Mouse (Mus musculus) liver, embryonic 14.5 days (tissue): ENCODE measurements around the gene Rhbdl1.

Source experiments
- CTCF ChIP-seq: IDR thresholded peaks from 2 replicates; pipeline ENCODE4 v1.5.1; 2016; ENCODE audit warnings: antibody characterized with exemption, low read depth, control low read depth
- EP300 ChIP-seq: IDR thresholded peaks from 2 replicates; pipeline ENCODE4 v1.6.1; 2016; ENCODE audit warnings: antibody characterized with exemption, low read depth

GRCm38 (mm10) chr17:25868601-25869191 is 31.6 kb upstream of the Rhbdl1 start, which contains the start of gene Mcrip2:
- TF ChIP-seq EP300 (no peak), CTCF (0 out of 2 replicates have a peak, but pooled peaks have one; percentile 7)
